Mouse (Mus musculus) R1 (cell line): ENCODE results near the gene Pkd1l1.

Experiments used
- DNase-seq: peaks from one replicate; pipeline ENCODE4 v3.0.0-alpha.2; 2018; ENCODE audit warnings: low read depth, low spot score

Pkd1l1 gene

DNA sequence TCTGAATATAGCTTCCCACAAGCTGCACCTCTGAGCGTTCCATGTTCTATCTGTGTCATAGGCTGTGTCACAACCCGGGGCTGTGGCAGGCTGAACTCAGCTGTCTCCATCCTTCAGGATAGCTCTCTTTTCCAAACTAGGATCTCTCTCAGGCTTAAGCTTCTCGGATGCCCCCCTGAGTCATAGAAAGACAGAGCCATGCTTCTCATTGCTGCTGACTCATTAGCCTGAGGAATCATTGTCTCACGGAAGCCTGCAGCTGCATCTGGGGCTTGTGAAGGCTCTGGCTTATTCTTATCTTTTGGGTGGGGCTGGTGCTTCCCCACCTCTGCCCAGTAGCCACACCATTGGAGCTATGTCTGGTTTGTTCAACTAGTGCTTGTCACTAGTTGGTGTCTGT lies 151.7 kb downstream of the Pkd1l1 start:
- DNase-seq = peak; percentile 15

GRCm38 (mm10) chr11:8817376-8817775 lies 155.7 kb downstream of the Pkd1l1 start:
- DNase-seq = no peak

- no peak for DNase-seq
These were observed 158.8 kb downstream of the Pkd1l1 start for GRCm38 (mm10) chr11:8814097-8814790.

- DNase-seq = peak; percentile 96
These were observed 161.5 kb downstream of the Pkd1l1 start for GRCm38 (mm10) chr11:8811506-8812100.

- no peak for DNase-seq
These were observed 163.4 kb downstream of the Pkd1l1 start for GRCm38 (mm10) chr11:8809644-8810043.

DNA sequence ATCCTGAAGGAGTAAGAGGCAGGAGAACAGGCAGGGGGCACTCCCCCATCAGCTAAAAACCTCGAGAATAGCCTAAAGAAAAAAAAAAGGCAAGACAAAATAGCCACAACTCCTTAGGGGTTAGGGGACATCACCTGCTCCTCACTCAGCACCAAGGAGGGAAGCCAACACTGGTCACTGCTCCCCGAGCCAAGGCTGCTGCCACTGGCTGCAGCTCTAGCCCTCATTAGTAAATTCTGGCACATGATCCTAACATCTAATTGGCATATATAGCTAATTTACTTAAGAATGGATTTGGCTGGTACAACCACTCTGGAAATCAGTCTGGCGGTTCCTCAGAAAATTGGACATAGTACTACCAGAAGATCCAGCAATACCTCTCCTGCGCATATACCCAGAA lies 166.1 kb downstream of the Pkd1l1 start:
- DNase-seq = no peak

DNA sequence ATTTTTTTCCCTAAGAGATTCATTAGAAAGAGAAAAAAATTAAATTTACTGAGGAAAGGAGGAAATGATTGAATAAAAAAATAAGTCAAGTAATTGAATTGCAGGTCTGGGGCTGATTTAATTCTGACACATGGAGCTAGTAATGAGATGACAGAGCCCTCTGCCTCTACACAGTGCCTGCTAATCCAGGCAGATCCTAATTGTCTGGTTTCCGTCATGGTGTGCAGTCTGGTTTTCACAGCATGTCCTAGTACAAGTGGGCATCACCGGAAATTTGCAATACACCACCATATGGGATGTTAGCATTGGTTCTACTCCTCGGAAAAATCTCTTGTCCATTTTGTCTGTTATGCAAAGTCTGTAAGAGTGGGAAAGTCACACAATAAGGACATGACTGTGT lies 168.9 kb downstream of the Pkd1l1 start:
- DNase-seq = no peak

DNA sequence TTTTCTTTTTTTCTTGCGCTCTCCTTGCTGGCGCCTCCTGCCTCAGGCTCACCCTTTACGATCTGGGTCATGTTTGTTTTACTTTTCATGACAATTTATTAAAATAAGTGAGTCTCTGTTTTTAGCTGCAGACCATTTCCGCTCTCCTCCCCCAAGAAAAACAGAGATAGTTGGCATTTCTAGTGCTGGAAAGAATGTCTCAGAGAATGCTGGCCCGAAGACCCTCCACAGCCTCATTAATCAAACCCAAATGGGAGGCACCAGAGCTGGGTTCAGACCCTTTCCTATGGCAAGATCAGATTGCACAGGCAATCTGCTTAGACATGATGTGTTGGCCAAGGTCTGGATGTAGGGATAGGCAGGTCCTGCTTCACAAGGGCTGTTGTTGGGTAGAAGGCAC lies 175.6 kb downstream of the Pkd1l1 start:
- DNase-seq = no peak

DNA sequence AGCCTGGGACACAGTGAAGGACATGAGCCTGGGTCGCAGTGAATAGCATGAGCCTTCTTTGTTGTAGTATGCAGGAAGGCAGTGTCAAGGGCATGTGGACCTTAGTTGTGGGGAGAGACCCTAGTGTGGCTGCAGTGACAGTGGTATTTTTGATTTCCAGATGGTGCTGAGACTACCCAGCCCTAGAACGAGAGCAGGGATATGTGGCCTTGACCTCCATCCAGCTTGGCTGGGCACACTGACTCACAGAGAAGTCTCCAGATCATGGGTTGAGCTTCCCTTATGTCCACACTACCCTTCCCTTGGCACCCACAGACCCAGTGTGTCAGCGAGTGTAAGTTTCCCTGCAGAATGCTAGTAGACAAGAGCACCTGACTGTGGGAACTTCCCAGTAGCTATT lies 178.0 kb downstream of the Pkd1l1 start:
- DNase-seq = no peak

DNA sequence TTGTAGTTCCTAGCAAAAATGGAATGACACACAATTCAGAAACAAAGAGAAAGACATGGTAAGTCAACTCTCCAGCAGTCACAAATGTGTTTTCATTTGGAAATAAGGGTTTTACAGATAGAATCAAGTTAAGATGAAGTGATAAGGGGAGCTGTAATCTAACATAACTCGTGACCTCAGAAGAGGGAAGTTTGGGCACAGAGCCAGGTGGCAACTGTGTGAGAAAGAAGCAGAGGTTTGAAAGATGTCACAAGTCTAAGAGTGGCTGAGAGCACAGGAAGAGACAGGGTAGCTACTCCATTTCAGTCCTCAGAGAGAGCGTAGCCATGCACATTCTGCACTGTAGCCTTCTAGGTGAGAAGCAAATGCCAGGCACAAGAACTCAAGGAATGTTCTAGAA lies 180.9 kb downstream of the Pkd1l1 start:
- no peak for DNase-seq

DNA sequence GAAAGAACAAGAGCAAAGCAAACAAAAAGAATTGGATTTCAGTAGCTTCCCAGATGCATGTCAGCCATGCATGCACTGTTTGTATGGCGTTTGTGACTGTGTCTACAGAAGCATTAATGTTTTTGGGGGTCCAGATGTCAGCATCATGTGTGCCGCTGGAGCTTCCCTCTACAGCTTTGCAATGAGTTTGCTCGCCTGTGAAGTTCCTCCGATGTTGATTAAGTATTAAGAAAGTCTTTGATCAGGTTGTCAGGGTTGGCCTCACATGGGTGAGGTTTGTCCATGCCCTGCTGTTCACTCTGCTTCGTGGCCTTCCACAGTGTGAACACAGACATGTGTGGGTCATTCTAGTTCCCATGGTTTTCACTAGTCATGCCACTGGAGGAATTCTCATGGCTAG lies 183.9 kb downstream of the Pkd1l1 start:
- DNase-seq = no peak

DNA sequence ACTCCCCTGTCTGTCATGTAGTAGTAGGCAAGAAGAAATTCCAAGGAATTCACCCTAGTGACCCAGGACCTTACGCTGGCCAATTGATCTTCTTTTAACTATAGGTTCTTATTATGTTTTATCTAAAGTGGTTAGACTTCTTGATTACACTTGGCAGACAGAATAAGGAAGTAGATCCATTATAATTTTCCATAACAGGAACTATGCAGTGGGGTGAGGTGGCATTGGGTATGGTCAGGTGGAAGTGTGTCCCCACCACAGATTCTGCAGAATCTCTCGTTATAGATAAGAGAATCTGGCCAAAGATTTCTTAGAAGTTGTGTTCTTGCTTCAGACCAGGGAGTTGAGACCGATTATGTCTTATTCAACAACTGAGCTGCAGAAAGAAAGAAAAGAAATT lies 185.5 kb downstream of the Pkd1l1 start:
- no peak for DNase-seq

DNA sequence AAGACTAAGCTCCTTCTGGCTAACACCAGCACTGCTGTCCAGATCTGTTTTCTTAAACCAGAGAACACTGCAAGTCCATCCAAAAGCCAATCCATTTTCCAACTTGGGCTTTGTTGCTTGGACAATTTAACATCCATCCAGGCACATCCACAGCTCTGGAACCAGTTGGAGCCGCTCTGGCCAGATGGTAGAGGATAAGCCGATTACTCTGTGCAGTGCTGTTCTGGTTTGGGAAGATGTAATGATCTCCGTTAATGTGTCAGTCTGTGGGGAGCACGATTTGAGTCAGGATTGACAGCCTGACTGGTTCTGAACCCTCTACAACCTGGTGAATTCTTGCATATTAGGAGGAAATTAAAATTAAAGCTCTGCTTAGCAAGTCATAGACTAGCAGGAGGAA lies 188.7 kb downstream of the Pkd1l1 start:
- DNase-seq = no peak

DNA sequence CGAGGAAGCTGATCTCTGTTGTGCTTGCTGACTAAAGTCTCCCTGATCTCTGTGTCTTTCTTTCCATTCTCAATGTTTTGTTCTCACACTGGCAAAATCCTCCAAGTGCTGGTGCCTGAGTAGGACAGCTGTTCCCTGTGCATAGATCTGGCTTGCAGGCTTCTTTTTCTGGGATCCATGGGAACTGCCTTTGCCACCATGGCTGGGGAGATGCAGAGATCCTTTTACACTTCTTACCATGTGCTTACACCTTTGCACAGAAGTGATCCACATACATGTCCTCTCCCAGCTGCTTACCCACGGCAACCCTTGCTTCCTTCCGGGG lies 191.0 kb downstream of the Pkd1l1 start:
- no peak for DNase-seq

DNA sequence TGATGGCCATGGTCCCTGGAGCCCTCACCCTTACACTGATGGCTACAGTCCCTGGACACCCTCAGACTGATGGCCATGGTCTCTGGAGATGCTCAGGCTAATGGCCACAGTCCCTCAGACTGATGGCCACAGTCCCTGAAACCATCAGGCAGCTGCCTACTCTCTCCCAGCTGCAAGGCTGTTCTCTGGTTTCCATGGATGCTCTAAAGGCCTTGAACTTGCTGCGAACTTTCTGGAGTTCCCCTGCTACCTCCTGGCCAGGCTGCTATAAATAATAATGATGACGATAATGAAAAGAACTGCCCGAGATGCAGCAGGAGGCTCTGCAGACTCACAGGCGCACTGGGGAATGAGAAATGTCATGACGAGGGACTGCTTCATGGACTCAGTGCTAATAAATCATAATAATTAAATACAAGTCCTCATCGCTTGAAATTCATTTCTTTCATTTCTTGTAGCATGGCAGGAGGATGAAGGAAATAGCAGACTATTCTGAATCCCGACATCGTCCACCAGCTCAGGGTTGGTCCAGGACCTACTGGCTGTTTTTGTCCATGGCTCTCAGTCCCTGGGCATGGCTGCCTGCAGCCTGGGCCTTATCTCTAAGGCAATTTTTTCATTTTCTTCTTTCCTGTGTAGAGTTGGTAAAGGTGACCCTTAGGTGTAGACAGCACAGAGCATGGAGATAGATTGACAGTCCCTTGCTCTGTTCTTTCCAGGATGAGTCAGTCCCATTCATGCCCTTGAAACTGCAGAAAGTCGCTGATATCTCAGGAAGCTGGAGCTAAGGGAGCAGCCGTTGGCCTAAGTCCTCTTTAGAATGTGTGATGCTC lies 191.5 kb downstream of the Pkd1l1 start:
- no peak for DNase-seq

GRCm38 (mm10) chr11:8779427-8779826 lies 193.6 kb downstream of the Pkd1l1 start:
- DNase-seq = no peak
